Mouse (Mus musculus) cortical plate, adult 2 months (tissue): ENCODE results near the gene Camta1. TPM values are rescaled to one million over a fixed set of nuclear protein-coding genes. Genes with fewer than 3 reads are reported as not detected.

Experiments
- H3K27ac ChIP-seq: fragments of 200-500 bp; 2 replicates; pipeline ENCODE4 v1.5.1; 2012; ENCODE audit warnings: low read length, control low read depth, inconsistent platforms; ENCODE audit not compliant: insufficient read depth
- H3K4me1 ChIP-seq: fragments of 200-500 bp; 2 replicates; pipeline ENCODE4 v1.6.1; 2011; ENCODE audit warnings: low read length; ENCODE audit not compliant: control insufficient read depth, insufficient read depth
- H3K4me3 ChIP-seq: fragments of 200-500 bp; 2 replicates; pipeline ENCODE4 v1.5.1; 2011; ENCODE audit warnings: mild to moderate bottlenecking, low read length, control low read depth; ENCODE audit not compliant: insufficient read depth
- CTCF ChIP-seq: fragments of 200-500 bp; IDR thresholded peaks from 2 replicates; pipeline ENCODE4 v1.5.1; 2011; ENCODE audit warnings: mild to moderate bottlenecking, control low read depth, low read length; ENCODE audit not compliant: insufficient read depth; ENCODE audit errors: extremely low read depth
- POLR2A ChIP-seq: fragments of 200-500 bp; IDR thresholded peaks from 2 replicates; pipeline ENCODE4 v1.6.1; 2011; ENCODE audit warnings: mild to moderate bottlenecking, low read length, control low read depth; ENCODE audit not compliant: insufficient read depth; ENCODE audit errors: extremely low read depth
- polyA plus RNA-seq: library from polyadenylated mRNA; depleted of rRNA; stranded (reverse); fragments of >200 nt; gene quantifications from 2 replicates; pipeline ENCODE4 v1.2.3, GENCODE M21; 2012

Gene Camta1
- polyA plus RNA-seq, 1 experiment: 111 TPM

- Histone ChIP-seq H3K27ac (no peak overlapping the region), H3K4me1 (peaks cover 4% of the 10 kb centered on the region), H3K4me3 (no peak overlapping the region)
- TF ChIP-seq CTCF (no peak), POLR2A (no peak)
Measured at GRCm38 (mm10) chr4:151833940-151834449, 27.7 kb downstream of the Camta1 start.

DNA sequence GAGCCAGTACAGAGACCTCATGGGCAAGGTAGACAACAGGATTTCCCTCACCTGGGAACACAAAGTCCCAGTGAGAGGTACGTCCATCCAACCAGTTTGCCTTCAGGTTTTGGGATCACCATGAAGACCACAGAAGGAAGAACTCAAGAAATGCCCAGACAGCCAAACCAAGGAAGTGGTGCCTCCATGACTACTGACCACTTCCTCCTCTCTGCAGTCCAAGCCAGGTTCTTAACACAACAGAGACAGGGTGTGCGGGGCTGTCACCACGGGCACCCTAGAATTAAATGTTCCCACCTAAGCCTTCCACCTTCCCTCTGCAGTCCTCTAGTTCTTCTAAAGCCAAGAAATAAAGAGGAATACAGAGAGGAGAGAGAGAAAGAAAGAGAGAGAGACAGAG is 33.8 kb downstream of the Camta1 start:
- Histone ChIP-seq H3K27ac (no peak overlapping the region), H3K4me1 (peaks cover 3% of the 10 kb centered on the region; the same call in 1 of the 2 replicates), H3K4me3 (no peak overlapping the region)
- no peak for TF ChIP-seq POLR2A
- no peak for TF ChIP-seq CTCF

GRCm38 (mm10) chr4:151827356-151827755 is 34.3 kb downstream of the Camta1 start:
- Histone ChIP-seq H3K4me3 (no peak overlapping the region), H3K27ac (no peak overlapping the region), H3K4me1 (peaks cover 3% of the 10 kb centered on the region; the same call in 1 of the 2 replicates)
- TF ChIP-seq POLR2A (no peak), CTCF (no peak)

DNA sequence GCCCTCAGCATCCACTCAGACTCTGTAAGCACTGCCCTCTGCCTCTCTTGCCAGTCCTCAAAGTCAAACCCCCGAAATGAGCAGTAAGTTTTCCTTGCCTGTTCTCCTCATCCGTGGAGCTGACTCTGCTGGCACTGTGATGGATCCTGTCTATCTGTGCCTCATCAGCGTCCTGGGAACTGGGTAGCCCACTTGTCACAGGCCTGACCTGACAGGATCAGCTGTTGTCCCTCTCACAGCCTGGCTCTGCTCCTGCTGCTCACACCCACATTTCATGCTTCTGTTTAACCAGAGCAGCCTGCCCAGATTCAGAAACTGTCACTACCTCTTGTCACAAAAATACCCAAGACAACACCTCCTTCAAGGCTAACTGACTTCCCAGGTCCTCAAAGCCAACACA is 37.7 kb downstream of the Camta1 start:
- H3K4me3 ChIP-seq: no peak overlapping the region
- no peak for TF ChIP-seq CTCF
- no peak for TF ChIP-seq POLR2A
- H3K4me1 ChIP-seq: peaks cover 3% of the 10 kb centered on the region; the same call in 1 of the 2 replicates
- no peak overlapping the region for H3K27ac ChIP-seq

- H3K4me1 ChIP-seq: peaks cover 3% of the 10 kb centered on the region; the same call in 1 of the 2 replicates
- H3K4me3 ChIP-seq: no peak overlapping the region
- H3K27ac ChIP-seq: no peak overlapping the region
- TF ChIP-seq POLR2A: no peak
- no peak for TF ChIP-seq CTCF
Measured at GRCm38 (mm10) chr4:151822986-151823385, 38.7 kb downstream of the Camta1 start.

DNA sequence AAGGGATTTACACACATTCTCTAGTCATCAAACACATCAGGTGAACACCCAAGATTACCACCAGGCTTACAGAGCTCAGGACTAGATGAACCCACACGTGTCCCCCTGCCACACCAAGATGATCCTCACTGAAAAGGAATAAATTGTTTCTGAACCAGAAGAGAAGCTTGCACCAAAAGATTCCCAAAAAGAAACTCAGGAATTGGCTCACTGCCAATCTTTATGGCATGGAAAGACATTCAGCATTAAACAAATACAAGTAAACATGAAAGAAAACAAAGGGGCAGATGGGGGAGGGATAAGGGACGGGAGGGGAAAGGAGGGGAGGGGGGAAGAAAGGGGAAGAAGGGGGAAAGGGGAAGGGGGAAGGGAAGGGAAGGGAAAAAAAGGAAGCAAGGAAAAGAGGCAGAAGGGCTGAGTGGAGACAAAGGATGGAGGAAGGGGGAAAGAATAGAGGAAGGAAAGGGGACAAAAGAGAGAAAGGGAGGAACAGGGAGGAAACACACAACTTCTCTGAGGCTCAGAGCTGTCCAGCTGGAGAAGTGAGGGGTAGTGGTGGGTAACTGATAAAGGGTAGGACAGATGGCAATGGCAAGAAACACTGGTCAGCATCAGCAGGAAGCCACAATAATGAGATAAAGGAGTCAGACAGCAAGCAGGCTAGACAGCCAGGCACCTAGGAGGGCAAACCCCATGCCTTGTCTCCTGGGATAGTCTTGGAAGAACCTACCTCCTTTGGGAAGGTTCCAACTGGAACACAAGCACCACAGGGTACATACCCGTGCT is 43.5 kb downstream of the Camta1 start:
- Histone ChIP-seq H3K4me3 (no peak overlapping the region), H3K27ac (no peak overlapping the region), H3K4me1 (peaks cover 2% of the 10 kb centered on the region)
- TF ChIP-seq POLR2A: no peak
- no peak for TF ChIP-seq CTCF

GRCm38 (mm10) chr4:151813711-151814110 is 48.0 kb downstream of the Camta1 start:
- Histone ChIP-seq H3K4me3 (no peak overlapping the region), H3K4me1 (peaks cover 4% of the 10 kb centered on the region), H3K27ac (no peak overlapping the region)
- TF ChIP-seq POLR2A (no peak), CTCF (no peak)

DNA sequence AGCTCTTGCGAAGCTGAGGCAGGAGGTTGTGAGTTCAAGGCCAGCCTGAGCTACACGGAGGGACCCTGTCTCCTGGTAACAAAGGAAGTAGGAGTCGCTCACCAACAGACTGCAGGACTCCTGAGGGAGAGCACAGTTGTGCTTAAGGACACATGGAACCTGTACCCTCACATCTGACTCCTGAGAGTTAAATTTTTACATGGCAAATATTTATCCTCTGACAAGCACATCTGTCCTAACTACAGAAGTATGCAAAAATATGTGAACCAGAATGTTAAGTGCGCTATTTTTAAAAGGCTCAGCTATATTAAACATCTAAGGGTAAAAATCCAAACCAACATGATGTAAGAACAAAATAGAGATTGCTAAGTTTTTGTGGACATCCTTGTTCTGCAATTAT is 56.0 kb downstream of the Camta1 start:
- Histone ChIP-seq H3K4me3 (no peak overlapping the region), H3K4me1 (peaks cover 2% of the 10 kb centered on the region; the same call in 1 of the 2 replicates), H3K27ac (no peak overlapping the region)
- TF ChIP-seq CTCF: no peak
- no peak for TF ChIP-seq POLR2A

DNA sequence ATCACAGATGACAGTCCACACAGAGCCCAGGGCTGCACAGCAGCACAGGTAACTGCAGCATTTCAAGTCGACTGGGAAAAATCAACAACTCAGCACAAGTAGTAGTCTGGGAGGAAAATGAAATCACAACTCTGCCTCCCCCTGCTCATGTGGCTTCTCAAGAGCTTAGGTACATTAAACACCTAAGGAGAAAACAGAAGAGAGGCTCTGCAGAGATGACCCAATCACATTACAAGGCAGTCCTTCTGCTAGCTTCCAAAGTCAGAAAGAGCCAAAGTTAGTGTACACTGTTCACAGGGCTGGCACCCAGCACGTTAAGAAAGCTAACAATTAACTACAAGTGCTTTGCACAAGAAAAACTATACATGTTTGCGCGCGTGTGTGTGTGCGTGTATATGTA is 56.6 kb downstream of the Camta1 start:
- no peak overlapping the region for H3K4me3 ChIP-seq
- TF ChIP-seq POLR2A: no peak
- no peak for TF ChIP-seq CTCF
- no peak overlapping the region for H3K27ac ChIP-seq
- H3K4me1 ChIP-seq: peaks cover 2% of the 10 kb centered on the region; the same call in 1 of the 2 replicates

- Histone ChIP-seq H3K4me1 (peaks cover 2% of the 10 kb centered on the region; the same call in 1 of the 2 replicates), H3K4me3 (no peak overlapping the region), H3K27ac (no peak overlapping the region)
- TF ChIP-seq POLR2A (no peak), CTCF (no peak)
Measured at GRCm38 (mm10) chr4:151804208-151804607, 57.5 kb downstream of the Camta1 start.
